In the genomic region with DNA sequence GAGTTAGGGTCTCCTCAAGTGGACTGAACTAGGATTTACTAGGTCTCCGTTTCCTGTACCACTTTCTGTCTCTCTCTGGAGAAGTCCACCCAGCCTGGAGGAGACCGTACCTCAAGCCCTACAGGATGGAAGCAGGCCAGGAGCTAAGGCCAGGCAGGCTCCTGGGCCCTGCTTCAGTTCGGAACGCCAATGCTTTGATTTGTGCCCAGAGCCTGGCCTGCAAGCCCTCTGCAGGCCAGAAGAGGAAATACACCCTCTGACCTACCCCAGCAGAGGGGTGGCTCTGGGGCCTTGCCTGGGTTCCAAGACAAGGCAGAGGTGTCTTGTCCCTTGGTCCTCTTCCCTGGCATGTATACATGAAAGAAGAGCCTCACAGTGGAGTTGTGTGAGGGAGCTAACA, we compare ENCODE assay signal across 9 mouse cellular contexts. TPM values are rescaled to one million over a fixed set of nuclear protein-coding genes. Genes with fewer than 3 reads are reported as not detected.
A peak's percentile ranks its signal among the peaks of the same experiment; 100 is the strongest.
DNase-seq lines count a peak whose midpoint lies in the region; ATAC-seq lines count a peak whose summit lies in the region.
"Had no signal": no experiment of that assay in that cellular context is flagged by ENCODE, and none has a peak within 500 bp of the region (broad histone marks: within the 10 kb centered on the region; RNA-seq: fewer than 3 reads in every experiment).

No protein-coding gene starts in this region.

- H3K4me1 ChIP-seq in heart, embryonic 15.5 days (replicated peaks), result peaks cover 15% of the 10 kb centered on the region
- H3K4me1 ChIP-seq in forebrain, embryonic 15.5 days, result no peaks in the 10 kb centered on the region
- H3K4me1 ChIP-seq in midbrain, embryonic 13.5 days (replicated peaks), result no peaks in the 10 kb centered on the region; the same call in 1 of the 2 replicates

- intact Hi-C loops in heart, postnatal 36 days (cut with DNase I), result loop anchor here (1.0 to 2.0 kb wide), 2 partner anchors 22 to 56 kb away; no protein-coding TSS in a partner anchor

- WGBS in heart, embryonic 15.5 days, result 24% methylated on average over 4 of the region's 4 CpGs
- 33% methylated on average over 4 of the region's 4 CpGs for WGBS in forebrain, embryonic 15.5 days
- WGBS in midbrain, embryonic 13.5 days, result 15% methylated on average over 4 of the region's 4 CpGs

- no peaks in the 10 kb centered on the region for H3K9me3 ChIP-seq in heart, embryonic 15.5 days (replicated peaks)
- H3K9me3 ChIP-seq in forebrain, embryonic 15.5 days, result no peaks in the 10 kb centered on the region
- H3K9me3 ChIP-seq in midbrain, embryonic 13.5 days, result no peaks in the 10 kb centered on the region
- H3K9me3 ChIP-seq: midbrain, embryonic 12.5 days had no signal

- DNase-seq in heart, postnatal 36 days, result no peak
- DNase-seq in A20 (ENCODE audit: low read depth, low spot score), result peak; percentile 53
- DNase-seq in T-cell, adult 2 months (ENCODE audit: low spot score), result peak; percentile 17
- no peak for DNase-seq in frontal cortex, postnatal 14 days (ENCODE audit: low spot score in 2 of 2)
- DNase-seq in right cerebral cortex, postnatal 14 days, result no peak

- H3K9ac ChIP-seq in heart, embryonic 15.5 days, result no peak overlapping the region
- H3K9ac ChIP-seq in forebrain, embryonic 15.5 days (replicated peaks), result no peak overlapping the region
- H3K9ac ChIP-seq in midbrain, embryonic 13.5 days (replicated peaks), result no peak overlapping the region
- H3K9ac ChIP-seq: midbrain, embryonic 12.5 days had no signal

- H3K36me3 ChIP-seq in heart, embryonic 15.5 days, result no peaks in the 10 kb centered on the region
- no peaks in the 10 kb centered on the region for H3K36me3 ChIP-seq in forebrain, embryonic 15.5 days
- no peaks in the 10 kb centered on the region for H3K36me3 ChIP-seq in midbrain, embryonic 13.5 days
- H3K36me3 ChIP-seq: midbrain, embryonic 12.5 days had no signal

- no peak overlapping the region for H3K4me2 ChIP-seq in heart, embryonic 15.5 days
- H3K4me2 ChIP-seq in forebrain, embryonic 15.5 days (replicated peaks), result no peak overlapping the region
- H3K4me2 ChIP-seq in midbrain, embryonic 13.5 days (replicated peaks), result no peak overlapping the region
- H3K4me2 ChIP-seq: midbrain, embryonic 12.5 days had no signal

- no peak overlapping the region for H3K4me3 ChIP-seq in heart, embryonic 15.5 days
- no peak overlapping the region for H3K4me3 ChIP-seq in forebrain, embryonic 15.5 days
- no peak overlapping the region for H3K4me3 ChIP-seq in midbrain, embryonic 13.5 days (replicated peaks)
- H3K4me3 ChIP-seq: midbrain, embryonic 12.5 days had no signal

- no peak overlapping the region for H3K27ac ChIP-seq in heart, embryonic 15.5 days
- no peak overlapping the region for H3K27ac ChIP-seq in forebrain, embryonic 15.5 days (replicated peaks)
- H3K27ac ChIP-seq in midbrain, embryonic 13.5 days, result no peak overlapping the region
- H3K27ac ChIP-seq: midbrain, embryonic 12.5 days had no signal

- peaks cover 7% of the 10 kb centered on the region; the same call in 1 of the 2 replicates for H3K27me3 ChIP-seq in heart, embryonic 15.5 days
- no peaks in the 10 kb centered on the region for H3K27me3 ChIP-seq in forebrain, embryonic 15.5 days
- H3K27me3 ChIP-seq in midbrain, embryonic 13.5 days, result no peaks in the 10 kb centered on the region
- H3K27me3 ChIP-seq: midbrain, embryonic 12.5 days had no signal

- peak; percentile 33; the same call in 1 of the 2 replicates for ATAC-seq in heart, embryonic 15.5 days (replicated peaks; ENCODE audit: insufficient number of reproducible peaks, insufficient read depth, low FRiP score, low read depth)
- peak; percentile 23; the same call in 1 of the 2 replicates for ATAC-seq in forebrain, embryonic 15.5 days (replicated peaks)
- ATAC-seq in midbrain, embryonic 13.5 days, result peak; percentile 49; the same call in 1 of the 2 replicates

RNA-seq across cellular contexts. Expression of a gene that starts 9.4 kb away (rescaled TPM):
- 3.8 and 6.8 TPM in 2 replicates for polyA plus RNA-seq in heart, embryonic 15.5 days (2015; fragmentation: Nextera tagmentation; extraction: Ambion mirVana)
- total RNA-seq in heart, postnatal 36 days (2021), result 1 to 10 TPM; 4.3 to 4.7 TPM
- 2.2 and 2.7 TPM in 2 replicates for polyA plus RNA-seq in forebrain, embryonic 15.5 days (2015; fragmentation: Nextera tagmentation; extraction: Ambion mirVana)
- polyA plus RNA-seq in midbrain, embryonic 13.5 days (2015; fragmentation: Nextera tagmentation; extraction: Ambion mirVana), result 1.9 and 2.7 TPM in 2 replicates

RNA-seq across cellular contexts. Expression of a gene that starts 33.2 kb away (rescaled TPM):
- polyA plus RNA-seq in heart, embryonic 15.5 days (2015; fragmentation: Nextera tagmentation; extraction: Ambion mirVana), result 4.1 and 6.6 TPM in 2 replicates
- total RNA-seq in heart, postnatal 36 days (2021), result 10 to 100 TPM; 24.3 to 29.9 TPM
- 7.3 and 7.6 TPM in 2 replicates for polyA plus RNA-seq in forebrain, embryonic 15.5 days (2015; fragmentation: Nextera tagmentation; extraction: Ambion mirVana)
- 5.8 and 5.9 TPM in 2 replicates for polyA plus RNA-seq in midbrain, embryonic 13.5 days (2015; fragmentation: Nextera tagmentation; extraction: Ambion mirVana)

RNA-seq across cellular contexts. Expression of a gene that starts 47.6 kb away (rescaled TPM):
- 2.2 and 3.5 TPM in 2 replicates for polyA plus RNA-seq in heart, embryonic 15.5 days (2015; fragmentation: Nextera tagmentation; extraction: Ambion mirVana)
- total RNA-seq in heart, postnatal 36 days (2021), result 10 to 100 TPM; 19.6 to 28.4 TPM
- 0.11 TPM in 1 of 2 replicates, not detected in the other for polyA plus RNA-seq in forebrain, embryonic 15.5 days (2015; fragmentation: Nextera tagmentation; extraction: Ambion mirVana)
- polyA plus RNA-seq in midbrain, embryonic 13.5 days (2015; fragmentation: Nextera tagmentation; extraction: Ambion mirVana), result 0.11 and 0.14 TPM in 2 replicates

Comparison
In these comparisons a context has a peak if more than half of its experiments do, and no peak if none do; other contexts are left out.
1. DNase-seq: peak in A20 (single experiment) and T-cell, adult 2 months (single experiment); none in heart, postnatal 36 days (0 of 2), frontal cortex, postnatal 14 days (0 of 2) and right cerebral cortex, postnatal 14 days (single experiment).
2. Peak in every context shown above with its lines, with median percentiles within 50 percentile points of each other: ATAC-seq.